Mouse (Mus musculus) embryonic fibroblast, embryonic 13.5 days (primary cell): ENCODE measurements around the gene Gadl1. TPM values are rescaled to one million over a fixed set of nuclear protein-coding genes. Genes with fewer than 3 reads are reported as not detected.
A peak's percentile ranks its signal among the peaks of the same experiment; 100 is the strongest.
"Not testable (repeated sequence)": the region's sequence is repeated elsewhere in the genome, so short reads cannot be mapped to it uniquely, and the experiment has no call there.

ENCODE experiments used
- H3K27ac ChIP-seq: 2 replicates; pipeline ENCODE4 v1.5.1; 2012; ENCODE audit warnings: low read length, control low read depth, inconsistent platforms; ENCODE audit not compliant: insufficient read depth
- H3K4me1 ChIP-seq: 2 replicates; pipeline ENCODE4 v1.6.1; 2011; ENCODE audit warnings: low read length; ENCODE audit not compliant: control insufficient read depth, insufficient read depth
- H3K4me3 ChIP-seq: 2 replicates; pipeline ENCODE4 v1.5.1; 2011; ENCODE audit warnings: mild to moderate bottlenecking, control low read depth, low read length; ENCODE audit not compliant: insufficient read depth
- CTCF ChIP-seq: IDR thresholded peaks from 2 replicates; pipeline ENCODE4 v1.5.1; 2011; ENCODE audit warnings: mild to moderate bottlenecking, control low read depth, low read length, moderate library complexity, borderline replicate concordance; ENCODE audit not compliant: insufficient read depth
- POLR2A ChIP-seq: IDR thresholded peaks from 2 replicates; pipeline ENCODE4 v1.6.1; 2011; ENCODE audit warnings: low read depth, mild to moderate bottlenecking, control low read depth, low read length, moderate library complexity
- polyA plus RNA-seq: library from polyadenylated mRNA; stranded (reverse); fragments of >200 nt; gene quantifications from 2 replicates; pipeline ENCODE4 v1.2.4, GENCODE M21; 2011; ENCODE audit warnings: low read depth; ENCODE audit not compliant: missing spikeins, insufficient read length

Gadl1 gene
- polyA plus RNA-seq, 1 experiment: 0.25 TPM

DNA sequence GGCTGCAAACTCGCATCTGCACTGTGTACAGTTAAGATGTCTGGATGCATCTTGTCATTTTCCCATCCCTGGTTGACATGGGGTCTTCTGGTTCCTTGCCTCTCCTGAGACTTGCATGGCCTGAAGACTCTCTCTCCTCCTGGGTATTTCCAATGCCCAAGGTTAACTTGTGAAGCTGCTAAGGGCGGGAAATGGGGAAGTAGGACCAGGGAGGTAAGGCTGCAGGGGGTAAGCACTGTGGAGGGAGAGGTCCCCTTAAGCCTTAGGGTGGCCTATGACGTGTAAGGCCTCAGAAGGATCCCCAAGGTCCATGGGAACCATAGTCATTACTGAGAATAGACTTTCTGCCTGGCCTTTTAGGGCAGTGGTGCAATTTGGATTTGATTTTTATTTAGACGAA lies 132.1 kb downstream of the Gadl1 start:
- Histone ChIP-seq H3K4me3 (no peak overlapping the region), H3K4me1 (no peaks in the 10 kb centered on the region), H3K27ac (no peak overlapping the region)
- TF ChIP-seq POLR2A (no peak), CTCF (no peak)

DNA sequence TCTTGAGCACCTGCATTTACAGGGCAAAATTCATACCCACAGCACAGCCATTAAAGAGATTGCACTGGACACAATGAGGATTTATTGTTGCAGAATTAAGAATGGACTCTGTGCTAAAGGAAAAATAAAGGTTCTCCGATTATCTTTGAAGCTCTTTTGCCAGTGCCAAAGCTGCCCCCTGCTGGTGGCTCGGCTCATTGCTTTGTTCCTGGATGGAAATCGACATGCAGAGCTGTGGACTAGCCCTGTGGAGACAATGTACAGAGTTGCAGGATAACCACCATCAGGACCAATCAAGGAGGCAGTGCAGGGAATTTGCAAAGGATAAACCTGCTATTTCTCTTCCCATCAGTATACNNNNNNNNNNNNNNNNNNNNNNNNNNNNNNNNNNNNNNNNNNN lies 132.5 kb downstream of the Gadl1 start:
- no peak overlapping the region for H3K4me3 ChIP-seq
- H3K27ac ChIP-seq: no peak overlapping the region
- H3K4me1 ChIP-seq: no peaks in the 10 kb centered on the region
- TF ChIP-seq CTCF (peak; percentile 66; the same call in 1 of the 2 replicates), POLR2A (no peak)

DNA sequence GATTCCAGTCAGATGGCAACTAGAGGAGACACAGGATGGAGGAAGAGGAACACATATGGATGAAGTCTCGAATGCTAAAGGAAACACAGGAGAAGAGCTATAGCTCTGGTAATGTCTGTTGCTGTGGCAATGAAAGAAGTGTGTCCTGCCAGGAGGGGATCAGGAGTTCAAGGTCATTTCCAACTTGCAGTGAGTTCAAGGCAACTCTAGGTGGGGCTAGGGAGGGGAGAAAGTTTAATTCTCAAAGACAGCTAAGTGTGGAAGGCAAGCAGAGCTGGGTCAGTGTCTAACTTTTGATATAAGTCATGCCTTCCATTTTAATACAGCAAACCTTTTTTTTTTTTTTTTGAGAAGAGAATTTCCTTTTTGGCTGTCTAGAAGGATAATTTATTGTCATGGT lies 140.7 kb downstream of the Gadl1 start:
- no peak for TF ChIP-seq POLR2A
- no peak for TF ChIP-seq CTCF
- H3K4me1 ChIP-seq: no peaks in the 10 kb centered on the region
- no peak overlapping the region for H3K4me3 ChIP-seq

DNA sequence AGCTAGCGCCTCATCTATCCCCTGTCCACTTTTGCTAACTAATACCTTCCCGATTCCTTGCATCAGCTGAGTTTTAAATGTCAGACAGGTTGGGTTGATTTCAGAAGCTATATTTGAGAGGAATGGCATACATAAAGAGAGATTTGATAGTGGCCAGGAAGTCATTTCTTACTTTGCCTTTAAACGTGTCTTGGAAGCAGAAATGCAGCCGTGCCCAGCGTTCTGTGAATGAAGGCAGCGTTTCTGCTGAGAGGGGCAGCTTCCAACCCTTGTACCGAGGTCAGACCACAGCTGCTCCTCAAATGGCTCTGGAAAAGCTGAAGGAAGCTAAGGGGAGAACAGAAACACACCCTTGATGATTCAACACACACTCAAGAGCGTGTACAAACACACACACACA lies 144.7 kb downstream of the Gadl1 start:
- Histone ChIP-seq H3K4me3 (no peak overlapping the region), H3K4me1 (no peaks in the 10 kb centered on the region), H3K27ac (no peak overlapping the region)
- TF ChIP-seq CTCF: no peak
- no peak for TF ChIP-seq POLR2A

More for the DNA sequence above, 140.7 kb downstream of the Gadl1 start:
- H3K27ac ChIP-seq: no peak overlapping the region

DNA sequence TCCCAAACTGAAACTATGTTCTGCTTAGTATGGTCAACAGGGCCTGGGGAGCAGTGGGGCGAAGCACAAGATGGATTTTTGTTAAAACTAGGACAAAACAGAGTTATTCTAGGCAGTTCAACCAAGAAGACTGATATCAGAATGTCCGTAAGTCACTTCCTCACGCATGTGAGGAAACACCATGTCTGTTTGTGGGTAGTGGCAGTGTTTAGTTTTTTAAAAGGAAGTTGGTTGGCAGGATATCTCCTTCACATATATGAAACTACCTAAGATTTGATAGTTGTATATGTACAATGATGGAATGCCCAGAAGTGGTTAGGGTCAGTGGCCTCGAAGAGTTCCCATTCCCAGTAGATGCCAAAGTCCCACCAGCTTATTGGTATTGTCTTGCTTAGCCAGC lies 149.2 kb downstream of the Gadl1 start:
- no peak for TF ChIP-seq POLR2A
- TF ChIP-seq CTCF: no peak
- Histone ChIP-seq H3K4me1 (no peaks in the 10 kb centered on the region), H3K27ac (no peak overlapping the region), H3K4me3 (no peak overlapping the region)

DNA sequence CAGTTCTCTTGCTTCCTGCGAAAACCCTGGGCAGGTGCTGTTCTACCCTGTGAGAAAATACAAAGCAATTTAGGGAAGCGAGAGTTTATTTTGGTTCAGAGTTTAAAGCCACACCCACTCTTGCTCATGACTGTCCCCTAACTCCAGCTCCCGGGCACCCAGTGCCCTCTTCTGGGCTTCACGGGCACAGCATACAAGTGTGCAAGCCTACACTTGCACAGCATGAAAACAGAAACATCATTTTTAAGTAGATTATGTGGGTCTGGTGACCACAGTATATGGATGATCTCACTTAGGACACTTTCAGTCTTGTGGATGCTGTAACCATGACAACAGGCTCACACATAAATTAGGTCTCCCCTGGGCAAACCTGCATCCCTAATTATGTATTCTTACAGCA lies 149.9 kb downstream of the Gadl1 start:
- H3K27ac ChIP-seq: no peak overlapping the region
- no peaks in the 10 kb centered on the region for H3K4me1 ChIP-seq
- TF ChIP-seq CTCF (no peak), POLR2A (no peak)
- no peak overlapping the region for H3K4me3 ChIP-seq

DNA sequence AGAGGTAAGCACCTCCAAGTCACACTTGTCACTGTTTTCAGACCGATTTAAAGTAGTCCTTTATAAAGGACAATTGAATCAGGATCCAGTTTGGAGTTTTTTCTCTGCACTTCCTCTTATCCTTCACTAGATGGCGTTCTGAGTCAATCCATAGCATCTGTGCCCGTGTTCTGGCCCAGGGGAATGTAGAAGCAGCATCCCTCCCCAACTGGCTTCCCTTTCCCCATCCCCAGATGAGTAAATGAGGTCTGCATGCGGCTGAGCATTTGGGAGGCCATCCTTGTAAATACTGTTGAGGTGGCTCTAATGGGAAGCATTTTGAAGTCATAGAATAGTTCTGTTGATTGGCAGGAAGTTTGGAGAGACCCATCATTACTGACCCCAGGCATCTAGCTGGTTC lies 151.4 kb downstream of the Gadl1 start:
- no peak overlapping the region for H3K4me3 ChIP-seq
- TF ChIP-seq CTCF: peak; percentile 44; the same call in 1 of the 2 replicates
- no peak for TF ChIP-seq POLR2A
- no peaks in the 10 kb centered on the region for H3K4me1 ChIP-seq
- H3K27ac ChIP-seq: no peak overlapping the region

DNA sequence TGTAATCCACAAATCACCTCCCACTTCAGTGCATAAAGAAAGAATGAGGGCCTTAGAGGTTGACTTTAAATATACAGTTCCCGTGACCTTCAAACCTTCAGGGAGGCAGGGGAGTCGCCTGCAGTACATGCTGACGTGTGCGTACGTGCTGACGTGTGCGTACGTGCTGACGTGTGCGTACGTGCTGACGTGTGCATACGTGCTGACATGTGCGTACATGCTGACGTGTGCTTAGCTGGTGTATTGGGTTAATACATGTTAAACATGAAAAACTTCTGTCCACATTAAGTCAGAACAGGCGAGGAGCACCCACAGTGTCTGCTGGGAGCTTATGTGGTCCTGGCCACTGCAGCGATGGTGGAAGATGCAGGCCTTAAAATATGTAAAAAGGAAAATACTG lies 155.5 kb downstream of the Gadl1 start:
- H3K4me1 ChIP-seq: no peaks in the 10 kb centered on the region
- no peak overlapping the region for H3K4me3 ChIP-seq
- H3K27ac ChIP-seq: no peak overlapping the region
- TF ChIP-seq CTCF (no peak), POLR2A (no peak)

DNA sequence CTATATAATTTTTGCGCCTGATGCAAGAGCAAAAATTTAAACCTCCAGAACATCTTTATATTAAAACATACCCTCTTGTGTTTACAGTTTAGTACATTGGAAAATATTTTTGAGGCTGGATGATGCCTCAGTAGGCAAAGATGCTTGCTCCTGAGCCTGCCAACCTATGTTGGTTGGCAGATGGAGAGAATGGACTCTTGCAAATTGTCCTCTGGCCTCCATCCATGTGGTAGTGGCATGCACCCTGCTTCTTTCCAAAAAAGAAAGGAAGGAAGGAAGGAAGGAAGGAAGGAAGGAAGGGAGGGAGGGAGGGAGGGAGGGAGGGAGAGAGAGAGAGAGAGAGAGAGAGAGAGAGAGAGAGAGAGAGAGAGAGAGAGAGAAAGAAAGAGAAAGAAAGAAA lies 162.3 kb downstream of the Gadl1 start:
- not testable (repeated sequence) for H3K4me1 ChIP-seq, H3K4me3 ChIP-seq, H3K27ac ChIP-seq

DNA sequence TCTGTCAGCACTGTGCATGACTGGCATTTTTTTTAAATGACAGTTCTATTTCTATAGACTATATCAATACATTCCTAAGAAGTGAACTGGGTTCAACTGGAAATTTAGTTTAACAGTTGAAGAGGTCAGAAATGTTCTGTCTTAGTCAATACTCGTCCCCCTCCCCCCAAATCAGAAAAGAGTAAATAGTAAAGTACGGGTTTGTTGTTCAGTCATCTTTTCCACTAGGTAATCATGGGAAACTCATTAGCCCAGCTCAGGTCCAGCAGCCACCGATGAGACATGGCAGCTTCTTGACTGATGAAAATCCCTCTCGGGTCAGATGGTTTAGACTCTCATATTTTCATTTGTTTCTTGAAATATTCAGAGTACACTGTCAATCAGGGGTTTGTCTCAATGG lies 166.9 kb downstream of the Gadl1 start:
- H3K27ac ChIP-seq: no peak overlapping the region
- TF ChIP-seq CTCF: no peak
- no peak for TF ChIP-seq POLR2A

DNA sequence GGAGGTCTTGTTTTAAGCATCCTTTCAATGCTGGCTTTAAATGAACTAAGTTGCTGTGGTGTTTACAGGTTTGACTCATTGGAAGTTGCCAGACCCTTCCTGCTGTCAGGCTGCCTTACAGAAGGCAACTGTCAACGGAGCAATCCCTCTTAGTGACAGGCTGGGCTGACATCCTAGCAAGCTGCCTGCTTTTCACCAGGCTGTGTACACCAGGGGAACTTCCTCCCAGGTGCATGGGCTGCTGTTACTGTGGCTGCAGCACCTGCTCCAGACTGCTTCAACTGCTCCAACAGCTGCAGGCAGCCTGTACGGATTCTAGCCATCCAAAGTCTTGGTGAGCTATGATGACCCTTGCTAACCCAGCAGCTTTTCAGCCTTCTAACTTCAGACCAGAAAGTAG lies 167.7 kb downstream of the Gadl1 start:
- H3K27ac ChIP-seq: no peak overlapping the region
- TF ChIP-seq POLR2A: no peak
- no peak for TF ChIP-seq CTCF
- no peaks in the 10 kb centered on the region for H3K4me1 ChIP-seq
- H3K4me3 ChIP-seq: no peak overlapping the region

More for the DNA sequence above, 166.9 kb downstream of the Gadl1 start:
- no peaks in the 10 kb centered on the region for H3K4me1 ChIP-seq
- H3K4me3 ChIP-seq: no peak overlapping the region
